Mouse (Mus musculus): ENCODE results near the gene Chmp4b.

DNA sequence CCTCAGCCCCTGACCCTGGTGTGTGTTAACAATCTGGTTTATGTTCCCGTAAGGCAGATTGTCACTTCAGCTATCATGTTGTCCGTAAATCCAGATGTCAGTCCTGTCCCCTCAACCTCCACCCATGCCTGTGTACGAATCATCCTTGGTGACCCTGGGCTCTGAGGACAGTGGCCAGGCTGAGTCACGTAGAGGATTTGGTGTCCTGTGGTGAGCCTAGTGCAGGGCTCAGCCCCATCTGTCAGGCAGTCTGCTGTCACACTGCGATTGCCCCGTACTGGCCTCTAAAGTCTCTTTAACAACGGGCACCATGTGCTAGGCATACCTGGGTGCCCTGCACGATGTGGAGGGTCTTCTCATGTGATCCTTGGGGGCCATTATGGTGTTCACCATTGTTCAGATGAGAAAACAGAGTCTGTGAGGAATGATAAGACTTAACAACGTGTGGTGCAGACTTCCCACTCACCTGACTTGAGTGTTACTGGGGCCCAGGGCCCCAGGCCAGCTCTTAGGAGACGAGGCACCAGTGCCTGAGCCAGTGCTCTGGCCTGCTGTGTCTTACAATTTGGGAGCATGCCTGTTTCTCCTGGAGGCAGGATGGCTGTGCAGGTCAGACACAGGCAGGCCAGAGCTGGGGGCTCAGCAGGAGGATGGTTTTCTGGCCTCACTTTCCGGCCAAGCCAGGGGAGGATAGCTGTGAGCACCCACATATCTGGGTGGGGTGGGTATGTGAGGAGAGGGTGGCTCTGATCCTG is 55.2 kb downstream of the Chmp4b start:
- TF ChIP-seq CTCF (IDR thresholded peaks at IDR 0.05 in 2 of 3, conservative IDR thresholded peaks at IDR 0.05 in 1 of 3; ENCODE audit: control insufficient read depth in 1 of 3, insufficient read depth in 1 of 3, low read depth in 2 of 3, low read length in 3 of 3, poor library complexity in 1 of 3, severe bottlenecking in 1 of 3) (no peak), MAFK (IDR thresholded peaks at IDR 0.05; ENCODE audit: borderline replicate concordance, low read depth, low read length) (no peak), EP300 (IDR thresholded peaks at IDR 0.05; ENCODE audit: low read depth in 1 of 2, low read length in 2 of 2) (no peak), POLR2A (IDR thresholded peaks at IDR 0.05; ENCODE audit: control insufficient read depth in 1 of 2, insufficient read depth in 1 of 2, low read depth in 1 of 2, low read length in 2 of 2, poor library complexity in 1 of 2) (no peak), ELF1 (IDR thresholded peaks at IDR 0.05; ENCODE audit: low read depth, low read length) (no peak), GATA1 (IDR thresholded peaks at IDR 0.05; ENCODE audit: low read depth, low read length) (no peak), MAZ (IDR thresholded peaks at IDR 0.05; ENCODE audit: low read depth, low read length) (no peak), MEF2A (IDR thresholded peaks at IDR 0.05; ENCODE audit: extremely low read depth, insufficient replicate concordance, low read depth, low read length, poor library complexity, severe bottlenecking) (no peak)
